Mouse (Mus musculus) kidney, postnatal 14 days (tissue): ENCODE results near the gene Ciz1.
A peak's percentile ranks its signal among the peaks of the same experiment; 100 is the strongest.

Experiments
- DNase-seq: peaks from one replicate; pipeline ENCODE4 v3.0.0; 2022; ENCODE audit warnings: mixed read lengths

Gene Ciz1

DNA sequence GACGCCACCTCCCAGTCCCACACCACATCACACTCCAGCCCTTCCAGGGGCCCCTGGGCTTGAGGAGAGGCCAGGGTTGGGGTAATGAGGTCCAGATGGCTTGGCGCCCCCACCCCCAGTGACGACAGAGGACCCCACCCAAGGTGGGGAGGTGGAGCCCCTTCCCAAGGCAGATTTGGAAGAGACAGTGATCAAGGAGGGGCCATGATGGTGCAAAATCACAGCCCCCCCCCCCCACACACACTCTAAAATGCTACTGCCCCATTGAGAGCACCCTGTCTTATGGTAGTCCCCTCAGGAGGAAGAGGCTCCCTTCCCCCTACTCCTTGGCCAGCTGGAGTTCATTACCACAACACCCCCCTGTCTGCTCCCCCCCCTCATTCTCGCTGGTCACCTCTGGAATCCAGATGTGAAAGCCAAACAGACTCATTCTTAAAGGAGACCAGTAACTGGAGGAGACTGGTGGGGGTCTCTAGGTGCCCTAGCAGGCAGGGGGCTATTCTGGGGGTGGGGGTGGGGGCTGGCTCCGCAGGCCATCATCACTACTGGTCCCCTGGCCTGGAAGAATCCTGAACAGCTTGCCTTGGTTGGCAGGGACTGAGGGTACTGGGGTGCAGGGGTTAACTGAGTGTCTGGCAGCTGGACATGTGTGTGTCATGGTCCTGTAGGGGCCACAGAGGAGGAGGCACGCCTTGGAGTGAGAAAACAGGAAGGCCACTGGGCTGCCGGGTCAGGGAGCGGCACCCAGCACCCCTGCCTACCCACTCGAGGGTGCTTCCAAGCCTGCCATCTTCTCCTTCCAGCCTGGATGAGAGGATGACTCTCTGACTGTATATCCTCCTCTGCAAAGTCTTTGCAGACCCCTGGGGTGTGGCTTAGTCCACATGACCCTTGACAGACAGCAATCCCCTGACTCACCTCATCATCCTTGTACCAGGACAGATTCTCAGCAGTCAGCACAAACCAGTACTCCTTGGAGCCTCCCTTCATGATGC lies 32.2 kb upstream of the Ciz1 start:
- DNase-seq = no peak

DNA sequence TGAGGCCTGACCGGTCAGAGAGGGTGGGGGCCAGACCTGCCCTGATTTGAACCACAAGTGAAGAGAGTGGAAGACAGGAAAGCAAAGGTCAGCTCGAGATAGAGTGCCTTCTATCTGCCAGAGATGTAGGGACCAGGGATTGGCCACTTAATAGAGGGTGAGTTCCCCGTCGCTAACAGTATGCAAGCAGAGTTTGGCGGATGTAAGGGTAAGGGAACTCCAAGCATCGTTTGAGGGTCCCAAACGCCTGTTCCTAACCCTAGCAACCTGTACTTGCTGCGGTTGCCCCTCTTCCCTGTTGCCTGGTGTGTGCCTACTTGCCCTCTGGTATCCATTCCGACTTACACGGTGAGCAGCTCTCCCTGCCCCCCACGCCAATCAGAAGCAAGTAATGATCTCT lies 31.4 kb upstream of the Ciz1 start:
- DNase-seq = no peak

DNA sequence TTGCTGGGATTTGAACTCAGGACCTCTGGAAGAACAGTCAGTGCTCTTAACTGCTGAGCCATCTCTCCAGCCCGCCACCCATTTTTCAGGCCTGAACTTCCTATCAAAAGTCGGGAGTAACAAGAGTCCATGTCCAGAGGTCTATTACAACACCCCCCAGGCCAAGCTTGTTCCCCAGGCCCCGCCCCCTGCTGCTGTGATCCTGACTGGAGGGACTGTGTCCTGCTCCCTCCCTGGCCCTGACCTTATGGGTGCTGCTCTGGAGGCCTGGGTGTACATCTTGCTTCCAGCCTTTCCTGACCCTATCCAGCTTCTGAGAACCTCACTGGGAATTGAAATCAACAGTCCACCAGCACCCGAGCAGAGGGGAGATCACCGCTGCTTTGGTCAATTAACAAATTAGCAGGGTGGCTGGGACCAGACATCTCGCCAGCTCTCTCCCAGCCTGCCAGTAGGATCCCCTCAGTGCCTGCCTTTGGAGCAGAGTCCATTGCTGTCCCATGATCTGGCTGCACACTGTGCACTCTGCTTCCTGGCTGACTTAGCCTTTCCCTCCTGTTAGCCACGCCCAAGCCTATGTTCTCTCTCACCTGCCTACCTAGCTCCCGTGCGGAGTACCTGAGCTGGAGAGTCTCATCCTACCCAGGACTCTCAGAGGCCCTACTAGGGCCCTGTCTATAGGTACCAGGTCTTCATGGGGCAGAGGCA lies 30.4 kb upstream of the Ciz1 start:
- peak; percentile 51 for DNase-seq

DNA sequence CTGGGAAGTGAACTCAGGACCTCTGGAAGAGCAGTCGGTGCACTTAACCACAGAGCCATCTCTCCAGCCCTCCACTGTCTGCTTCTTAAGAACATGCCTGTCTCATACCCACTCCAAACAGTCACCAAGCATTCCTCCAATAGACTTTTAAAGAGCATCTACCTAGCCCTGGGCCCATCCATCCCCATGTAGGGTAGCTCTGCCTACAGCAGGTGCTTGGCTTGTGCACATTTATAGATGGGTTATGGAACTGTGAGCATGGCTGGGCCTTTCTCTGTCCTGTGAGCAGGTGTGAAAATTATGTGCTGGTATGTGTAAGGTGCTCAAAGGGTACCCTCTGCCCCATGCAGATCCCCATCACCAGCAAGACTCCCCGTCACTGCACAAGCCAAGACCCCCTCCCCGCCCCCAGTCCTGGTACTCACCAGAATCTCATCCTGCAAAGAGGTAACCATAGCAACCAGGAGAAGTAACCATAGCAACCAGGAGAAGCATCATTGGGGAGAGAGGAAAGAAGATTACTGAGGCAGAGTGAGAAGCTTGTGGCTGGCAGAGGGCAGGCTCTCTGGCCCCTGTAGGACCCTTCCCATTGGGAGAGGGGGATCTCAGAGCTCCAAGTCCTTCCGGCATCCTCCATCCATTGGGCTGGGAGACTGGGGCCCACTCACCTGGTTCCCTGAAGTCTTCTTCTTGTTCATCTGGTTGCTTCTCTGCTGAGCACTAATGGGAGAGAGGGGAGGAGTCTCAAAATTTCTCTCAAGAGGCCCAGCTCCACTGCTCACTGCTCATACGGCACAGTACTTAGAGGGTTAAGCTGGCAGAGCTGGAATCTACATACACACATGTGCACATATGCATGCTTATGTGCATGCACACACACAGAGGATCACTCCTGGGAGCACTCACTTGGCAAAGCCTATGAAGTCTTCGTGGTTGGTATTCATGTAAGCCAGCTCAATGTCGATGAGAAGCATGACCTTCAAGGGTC lies 29.1 kb upstream of the Ciz1 start:
- DNase-seq = no peak

DNA sequence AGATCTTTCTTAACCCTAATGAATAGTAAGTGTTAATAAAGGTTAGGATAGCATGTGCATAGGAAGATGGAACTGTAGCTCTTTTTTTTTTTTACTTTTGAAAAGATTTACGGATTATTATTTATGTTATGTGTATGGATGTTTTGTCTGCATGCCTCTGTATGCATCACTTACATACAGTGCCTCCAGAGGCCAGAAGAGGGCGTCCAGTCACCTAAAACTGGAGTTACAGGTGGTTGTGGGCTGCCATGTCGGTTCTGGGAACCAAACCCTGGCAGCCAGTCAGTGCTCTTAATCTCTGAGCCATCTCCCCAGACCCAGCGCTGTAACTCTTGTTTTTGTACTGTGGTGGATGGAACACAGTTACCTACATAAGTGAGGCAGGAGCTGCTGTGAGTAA lies 27.8 kb upstream of the Ciz1 start:
- DNase-seq = no peak

DNA sequence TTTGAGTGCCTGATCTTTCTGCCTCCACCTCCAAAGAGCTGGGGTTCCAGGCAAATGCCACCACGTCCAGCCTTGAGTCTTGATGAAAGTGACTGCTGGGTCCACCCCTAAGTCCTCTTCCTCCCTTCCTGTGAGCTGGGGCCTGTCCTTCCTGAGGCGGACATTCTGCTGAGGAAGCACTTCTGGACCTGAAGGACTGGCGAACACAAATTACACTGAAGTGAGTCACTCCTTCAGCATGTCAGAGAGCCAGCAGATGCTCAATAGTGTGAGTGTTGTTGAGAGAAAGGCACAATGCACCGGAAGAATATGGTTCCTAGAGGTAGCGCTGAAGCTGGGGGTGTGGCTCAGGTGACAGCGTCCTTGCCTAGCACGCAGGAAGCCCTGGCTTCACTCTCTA lies 26.8 kb upstream of the Ciz1 start:
- no peak for DNase-seq

DNA sequence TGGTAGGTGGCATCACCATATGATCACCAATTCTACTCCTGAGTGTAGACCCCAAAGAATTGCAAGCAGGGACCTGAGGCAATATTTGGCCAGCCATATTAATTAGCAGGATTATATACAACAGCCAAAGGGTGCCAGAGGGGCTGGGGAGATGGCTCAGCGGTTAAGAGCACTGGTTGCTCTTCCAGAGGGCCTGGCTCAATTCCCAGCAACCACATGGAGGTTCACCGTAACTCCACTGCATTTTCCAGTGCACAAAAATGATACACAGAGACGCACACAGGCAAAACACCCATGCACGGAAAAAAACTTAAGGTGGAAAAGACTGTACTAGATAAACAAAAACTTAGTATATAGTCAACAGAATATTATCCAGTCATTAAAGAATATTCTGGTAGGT lies 24.9 kb upstream of the Ciz1 start:
- no peak for DNase-seq

DNA sequence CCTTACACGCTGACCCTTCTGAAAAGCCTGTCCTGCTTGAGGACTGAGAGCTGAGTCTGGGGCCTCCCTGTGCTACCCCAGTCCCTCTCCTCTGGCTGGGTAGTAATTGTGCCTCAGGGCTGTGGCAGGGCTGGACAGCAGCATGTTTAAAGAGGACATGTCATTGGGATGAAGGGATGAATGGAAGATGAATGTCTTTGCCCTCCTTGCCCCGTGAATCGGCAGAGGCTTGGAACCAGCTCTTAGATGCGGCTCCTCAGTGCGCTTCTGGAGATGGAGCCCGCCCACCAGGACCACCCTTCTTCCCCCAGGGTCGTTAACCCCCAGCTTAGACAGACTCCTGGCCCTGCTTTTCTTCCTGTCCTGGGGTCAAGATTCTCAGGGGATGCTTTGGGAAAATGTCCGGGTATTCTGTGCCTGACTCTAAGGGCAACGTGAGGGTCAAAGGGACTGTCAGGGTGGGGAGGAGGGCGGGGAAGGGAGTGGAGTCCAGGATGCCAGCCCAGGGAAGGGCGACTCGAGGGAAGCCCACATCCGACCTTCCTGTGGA lies 23.1 kb upstream of the Ciz1 start:
- DNase-seq = no peak

DNA sequence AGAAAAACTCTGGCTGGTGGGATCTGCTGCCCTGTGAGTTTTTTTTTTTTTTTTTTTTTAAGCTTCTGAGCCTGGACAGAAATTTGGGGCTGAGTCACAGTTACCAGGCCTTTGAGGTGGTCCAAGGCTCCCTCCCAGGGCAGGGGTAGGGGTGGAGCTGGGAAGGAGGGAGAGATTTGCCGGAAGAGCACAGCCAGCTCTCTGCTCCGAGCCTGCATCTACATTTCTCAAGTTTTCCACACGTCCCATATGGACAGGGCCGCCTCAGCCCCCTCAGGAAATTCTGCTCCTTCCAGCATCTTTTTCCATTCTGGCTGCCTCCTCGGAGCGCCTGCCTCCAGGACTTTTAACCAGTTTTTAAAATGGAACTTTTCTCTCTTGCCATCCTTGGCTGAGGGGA lies 22.6 kb upstream of the Ciz1 start:
- DNase-seq = no peak

DNA sequence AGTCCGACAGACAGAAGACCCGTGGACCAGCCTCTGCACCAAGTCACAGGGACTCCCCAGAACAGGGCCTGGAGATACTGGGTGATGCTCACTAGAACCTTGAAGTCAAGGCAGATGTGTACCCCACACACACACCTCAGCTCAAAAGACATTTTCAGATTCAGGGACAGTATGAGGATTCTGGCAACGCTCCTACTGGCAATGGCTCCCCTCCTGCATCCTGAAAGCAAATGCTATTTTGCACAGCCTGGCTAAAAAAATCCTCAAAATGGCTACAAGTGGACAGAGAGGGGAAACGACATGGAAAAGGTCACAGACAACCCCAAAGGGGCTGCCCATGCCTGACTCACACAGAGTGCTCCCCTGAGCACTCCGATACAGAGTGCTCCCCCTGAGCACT lies 20.0 kb upstream of the Ciz1 start:
- DNase-seq = no peak

DNA sequence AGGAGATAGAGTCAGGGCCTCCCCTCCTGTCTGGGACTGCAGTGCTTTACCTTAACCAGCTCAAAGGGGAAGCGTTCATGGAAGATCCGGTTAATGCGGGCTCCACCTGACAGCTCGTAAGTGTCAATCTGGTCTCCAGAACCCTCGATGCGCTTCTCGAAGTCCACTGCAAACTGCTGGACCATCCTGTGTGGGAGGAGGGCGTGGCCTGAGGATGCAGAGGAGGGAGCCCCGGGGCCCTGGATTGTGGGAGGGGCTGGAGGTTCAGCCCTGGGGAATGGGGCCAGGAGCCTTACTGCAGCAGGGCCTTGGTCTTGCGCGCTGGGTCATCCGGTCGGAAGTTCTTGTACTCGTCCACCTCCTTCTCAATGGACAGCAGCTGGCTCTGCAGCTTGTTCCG lies 16.2 kb upstream of the Ciz1 start:
- no peak for DNase-seq

DNA sequence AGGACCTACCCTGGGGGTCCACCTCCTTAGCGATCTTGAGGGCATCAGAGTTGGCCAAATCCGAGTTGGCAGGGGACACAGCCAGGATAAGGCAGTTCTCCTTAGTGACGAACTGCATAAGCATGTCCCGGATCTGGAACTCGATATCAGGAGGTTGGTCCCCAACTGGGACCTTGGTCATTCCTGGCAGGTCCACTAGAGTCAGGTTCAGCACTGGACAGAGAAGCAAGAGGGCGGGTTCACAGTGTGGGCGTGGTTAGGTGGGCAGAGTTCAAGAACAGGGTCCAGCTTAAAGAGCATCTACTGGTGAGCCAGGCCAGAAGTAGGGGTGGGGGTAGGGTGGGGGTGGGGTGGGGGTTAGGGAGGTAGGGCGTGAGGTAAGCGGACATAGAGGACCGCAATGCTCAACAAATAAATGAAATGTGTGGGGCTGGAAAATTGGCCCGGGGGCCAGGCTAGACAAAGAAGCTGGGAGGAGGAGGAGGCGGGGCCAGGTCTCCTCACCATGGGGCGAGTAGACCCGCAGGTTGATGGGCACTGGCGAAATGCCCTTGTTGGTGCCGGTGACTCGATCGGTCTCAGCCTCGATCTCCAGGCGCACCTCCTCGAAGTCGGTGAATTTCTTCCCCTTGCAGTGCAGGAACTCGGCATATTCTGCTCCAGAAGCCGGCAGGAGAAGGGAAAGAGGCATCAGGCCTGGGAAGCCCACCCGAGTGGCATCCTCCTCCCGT lies 12.1 kb upstream of the Ciz1 start:
- DNase-seq = no peak

DNA sequence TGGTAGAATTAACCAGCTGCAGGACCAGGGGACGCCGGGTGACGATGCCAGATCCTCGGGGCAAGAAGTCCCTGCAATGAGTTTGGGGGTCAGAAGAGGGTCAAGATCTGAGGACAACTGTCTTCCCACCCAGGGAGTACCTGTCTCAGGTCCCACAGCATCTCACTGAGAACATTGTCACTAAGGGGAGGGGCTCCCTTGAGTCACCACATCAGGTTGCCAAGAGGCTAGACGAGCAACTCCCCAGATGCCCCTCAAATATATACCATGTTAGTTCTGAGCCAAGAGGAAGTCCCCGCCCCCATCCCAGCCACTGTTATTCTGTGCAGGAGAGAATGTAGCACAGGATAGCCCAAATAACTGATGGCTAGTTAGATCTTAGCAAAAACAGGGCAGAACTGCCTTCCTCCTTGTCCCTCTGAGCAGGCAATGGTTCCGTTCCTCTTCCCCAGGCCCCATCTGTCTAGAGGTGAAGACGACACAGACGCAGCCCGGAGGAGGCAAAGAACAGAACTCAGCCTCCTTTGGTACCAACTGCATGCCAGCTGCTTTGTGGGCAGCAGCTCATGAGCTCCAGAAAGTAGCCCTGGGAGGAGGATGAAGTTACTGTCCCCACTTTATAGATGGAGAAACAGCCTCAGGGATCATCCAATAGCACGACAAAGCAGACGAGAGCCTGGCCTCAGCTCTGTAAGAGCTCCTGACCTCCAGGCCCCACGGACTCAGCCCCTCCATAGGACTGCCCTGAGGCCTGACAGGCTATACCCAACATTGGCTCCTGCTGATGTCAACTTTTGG lies 11.1 kb upstream of the Ciz1 start:
- no peak for DNase-seq

DNA sequence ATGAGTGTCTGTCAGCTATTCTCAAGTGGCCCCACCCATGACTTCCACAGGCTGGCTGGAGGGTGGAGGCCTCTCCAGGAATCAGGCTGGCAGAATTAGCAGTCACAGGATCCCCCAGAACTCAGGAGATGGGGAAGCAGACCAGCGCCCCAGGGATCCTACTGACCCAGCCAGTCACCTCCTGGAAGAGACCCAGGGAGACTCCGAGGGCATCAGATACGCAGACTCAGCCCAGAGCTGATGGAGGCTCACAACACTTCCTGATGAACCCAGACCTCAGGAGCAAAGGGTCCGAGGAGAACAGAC lies 10.5 kb upstream of the Ciz1 start:
- DNase-seq = no peak

DNA sequence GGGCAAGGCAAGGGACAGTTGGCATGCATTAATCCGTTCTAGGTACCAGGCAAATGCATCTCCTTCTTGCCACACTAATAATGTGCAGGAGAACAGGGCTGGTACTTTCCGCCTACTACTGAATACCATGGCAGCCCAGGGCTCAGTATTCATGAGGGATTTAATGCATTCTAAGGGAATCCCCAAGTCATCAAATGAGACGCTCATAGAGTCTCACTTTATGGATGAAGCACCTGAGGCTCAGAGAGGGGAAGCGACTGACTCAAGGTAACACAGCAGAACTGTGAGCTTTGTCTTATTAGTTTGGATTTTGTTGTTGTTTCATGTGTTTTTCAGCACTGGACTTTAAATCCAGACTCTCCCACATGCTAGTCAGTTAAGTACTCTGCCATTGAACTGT lies 10.1 kb upstream of the Ciz1 start:
- no peak for DNase-seq

DNA sequence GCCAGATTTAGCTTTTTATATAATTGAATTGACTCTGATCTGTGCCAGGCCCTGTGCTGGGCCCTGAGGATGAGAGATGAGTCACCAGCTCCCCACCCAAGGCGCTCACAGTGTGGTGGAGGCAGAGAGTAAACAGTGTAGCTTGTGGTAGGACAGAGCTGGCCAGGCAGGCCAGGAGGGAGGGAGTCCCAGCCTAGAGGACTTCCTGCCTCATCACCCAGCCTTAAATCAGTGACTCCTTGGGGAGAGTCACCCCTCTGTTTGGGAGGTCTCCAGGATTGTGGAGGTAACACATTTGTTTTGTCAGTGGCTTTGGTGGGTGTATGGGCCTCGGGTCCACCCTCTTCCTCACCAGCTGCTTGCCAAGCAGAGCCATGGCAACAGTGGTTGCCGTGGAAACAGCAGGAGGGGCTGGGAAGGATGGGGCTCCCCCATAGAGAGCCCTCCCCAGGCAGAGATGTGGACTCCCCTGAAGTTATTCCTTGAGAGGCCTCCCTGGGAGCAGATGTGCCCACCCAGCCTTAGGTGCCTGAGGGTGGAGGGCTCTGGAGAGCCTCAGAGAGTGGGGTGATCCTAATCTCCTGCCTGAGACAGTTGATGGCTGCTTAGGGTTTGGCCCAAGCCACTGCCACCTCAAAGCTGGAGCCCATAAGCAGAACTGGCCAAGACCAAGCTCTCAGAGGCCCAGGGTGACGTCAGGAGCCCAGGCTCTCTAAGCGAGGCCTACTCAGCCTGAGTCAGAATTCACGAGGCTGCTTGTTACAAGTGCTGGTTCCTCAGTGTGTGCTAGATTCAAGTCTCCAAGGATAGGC lies 9.4 kb upstream of the Ciz1 start:
- no peak for DNase-seq

DNA sequence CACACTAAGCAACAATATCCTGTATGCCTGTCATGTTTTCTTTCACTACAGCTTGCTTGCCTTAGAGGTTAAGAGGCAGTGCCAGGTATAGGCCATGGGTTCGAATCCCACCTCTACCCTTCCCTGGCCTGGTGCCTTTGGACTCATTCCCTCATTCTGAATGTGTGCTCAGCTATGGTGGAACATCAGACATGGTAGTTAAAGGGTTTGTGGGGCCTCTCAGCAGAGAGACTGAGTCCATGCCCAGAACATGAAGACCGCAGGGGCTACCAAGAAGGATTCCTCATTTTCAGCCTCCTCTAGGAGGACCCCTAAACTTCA lies 8.8 kb upstream of the Ciz1 start:
- DNase-seq = no peak

DNA sequence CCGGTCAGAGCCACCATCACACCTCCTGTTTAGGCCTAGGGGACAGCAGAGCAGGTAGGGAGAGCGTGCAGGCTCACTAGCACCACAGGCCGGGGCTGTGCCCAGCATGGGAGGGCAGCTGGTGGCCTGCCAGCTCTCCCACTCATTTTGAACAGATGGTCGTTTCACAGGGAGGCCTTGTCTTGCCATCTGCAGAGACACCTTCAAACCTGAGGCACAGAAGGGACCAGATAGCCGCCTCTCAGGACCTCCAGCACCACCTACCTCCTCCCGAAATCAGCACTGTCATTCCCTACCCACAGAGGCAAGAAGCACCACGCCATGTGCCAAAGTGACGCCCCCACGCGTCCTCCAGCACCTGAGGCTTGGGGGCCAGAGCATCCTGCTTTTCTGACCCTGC lies 8.1 kb upstream of the Ciz1 start:
- no peak for DNase-seq

DNA sequence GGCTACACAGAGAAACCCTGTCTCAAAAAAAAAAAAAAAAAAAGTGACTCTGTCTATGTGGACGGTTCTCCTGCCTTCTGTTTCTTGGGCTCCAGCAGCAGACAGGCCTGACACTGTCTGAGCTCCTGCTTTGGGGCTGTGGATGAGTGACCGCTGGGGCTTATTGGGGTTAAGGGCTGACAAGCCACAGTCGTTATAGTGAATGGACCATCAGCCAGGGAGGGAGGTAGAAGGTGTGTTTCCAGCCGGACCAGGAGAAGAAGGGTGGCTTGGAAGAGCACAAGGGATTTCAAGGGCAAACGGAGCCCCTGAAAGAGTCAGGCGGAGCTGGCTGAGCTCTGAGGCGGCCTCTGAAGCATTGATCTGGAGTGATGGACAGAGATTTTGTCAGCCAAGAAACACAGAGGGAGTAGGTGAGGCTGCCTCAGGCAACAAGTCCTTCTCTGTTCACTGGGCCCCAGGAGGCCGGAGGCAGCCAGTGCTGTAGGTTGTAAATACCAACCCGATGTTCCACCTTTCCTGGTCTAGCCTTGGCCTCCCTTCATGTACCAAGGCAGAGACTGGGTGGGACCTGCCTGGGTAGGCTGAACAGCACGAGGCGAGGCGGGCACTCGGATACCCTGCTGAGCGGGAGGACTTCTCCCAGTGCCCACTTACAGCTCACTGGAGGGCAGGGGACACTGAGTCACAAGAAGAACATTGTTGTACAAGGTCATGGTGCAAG lies 7.4 kb upstream of the Ciz1 start:
- no peak for DNase-seq

DNA sequence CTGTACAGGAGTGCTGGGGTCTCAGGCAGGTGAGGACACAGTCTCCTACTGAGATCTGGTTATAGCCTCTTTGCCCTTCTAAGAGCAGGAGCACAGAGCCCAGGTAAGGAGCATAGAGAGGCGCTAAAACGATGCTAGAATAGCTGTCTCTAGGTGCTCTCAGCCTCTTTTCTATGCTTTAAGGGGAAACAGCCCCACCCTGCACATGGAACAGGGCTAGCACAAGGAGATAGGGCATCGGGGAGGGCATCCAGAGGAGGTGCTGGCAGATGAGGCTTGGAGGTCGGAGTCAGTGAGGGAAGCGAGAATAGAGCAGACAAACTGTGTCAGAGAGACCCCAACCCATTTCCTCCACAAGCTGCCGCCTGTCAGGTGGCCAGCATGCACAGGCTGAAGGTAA lies 5.1 kb upstream of the Ciz1 start:
- no peak for DNase-seq
